Mouse (Mus musculus): Measurements from ENCODE around the gene Ccdc47. TPM values are rescaled to one million over a fixed set of nuclear protein-coding genes. Genes with fewer than 3 reads are reported as not detected.
"Not testable (repeated sequence)": the region's sequence is repeated elsewhere in the genome, so short reads cannot be mapped to it uniquely, and the experiment has no call there.

The Ccdc47 gene
- polyA plus RNA-seq, 1 experiment from 2014 or later, result 76.8 TPM

DNA sequence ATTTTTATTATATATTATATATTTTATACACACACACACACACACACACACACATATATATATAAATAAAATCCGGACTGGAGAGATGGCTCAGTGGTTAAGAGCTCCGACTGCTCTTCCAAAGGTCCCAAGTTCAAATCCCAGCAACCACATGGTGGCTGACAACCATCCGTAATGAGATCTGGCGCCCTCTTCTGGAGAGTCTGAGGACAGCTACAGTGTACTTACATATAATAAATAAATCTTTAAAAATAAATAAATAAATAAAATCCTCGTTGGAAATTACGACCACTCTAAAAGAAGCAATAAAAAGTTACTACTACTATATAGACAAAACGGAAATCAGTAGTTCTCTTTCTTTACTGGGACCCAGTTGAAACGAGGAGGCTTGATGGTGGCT lies 17.8 kb upstream of the Ccdc47 start:
- H3K36me3 ChIP-seq, result peaks cover 72% of the 10 kb centered on the region
- ATAC-seq (ENCODE audit: low FRiP score, low read depth); H3K27me3 ChIP-seq; H3K27ac ChIP-seq; H3K4me3 ChIP-seq; H3K4me2 ChIP-seq (replicated peaks); H3K4me1 ChIP-seq; H3K9me3 ChIP-seq; H3K9ac ChIP-seq: not testable (repeated sequence)
- 66% methylated on average over 8 of the region's 8 CpGs for WGBS

GRCm38 (mm10) chr11:106220603-106221002 lies 4.5 kb upstream of the Ccdc47 start:
- no peaks in the 10 kb centered on the region for H3K27me3 ChIP-seq
- H3K9ac ChIP-seq, result no peak overlapping the region
- 87% methylated on average over 3 of the region's 3 CpGs for WGBS
- H3K36me3 ChIP-seq, result peaks cover 17% of the 10 kb centered on the region
- H3K4me1 ChIP-seq, result peaks cover 20% of the 10 kb centered on the region
- no peak for ATAC-seq (ENCODE audit: low FRiP score, low read depth)
- no peak overlapping the region for H3K4me2 ChIP-seq (replicated peaks)
- no peaks in the 10 kb centered on the region for H3K9me3 ChIP-seq
- H3K27ac ChIP-seq, result no peak overlapping the region
- no peak overlapping the region for H3K4me3 ChIP-seq

GRCm38 (mm10) chr11:106216730-106217490 lies 766 bp upstream of the Ccdc47 start, which contains the start of gene Ddx42:
TSS of gene Ddx42 (plus strand) at chr11:106216926.
- H3K36me3 ChIP-seq, result peaks cover 10% of the 10 kb centered on the region
- WGBS, result under 1% methylated on average over 70 of the region's 70 CpGs
- H3K27ac ChIP-seq, result peak within 1 kb of the TSS; percentile 93
- peak within 1 kb of the TSS; percentile 69 for H3K4me2 ChIP-seq (replicated peaks)
- peaks cover 30% of the 10 kb centered on the region for H3K4me1 ChIP-seq
- H3K9me3 ChIP-seq, result no peaks in the 10 kb centered on the region
- H3K4me3 ChIP-seq, result peak within 1 kb of the TSS; percentile 79
- peak within 1 kb of the TSS; percentile 92 for H3K9ac ChIP-seq
- no peaks in the 10 kb centered on the region for H3K27me3 ChIP-seq
- ATAC-seq (ENCODE audit: low FRiP score, low read depth), result peak; percentile 95

DNA sequence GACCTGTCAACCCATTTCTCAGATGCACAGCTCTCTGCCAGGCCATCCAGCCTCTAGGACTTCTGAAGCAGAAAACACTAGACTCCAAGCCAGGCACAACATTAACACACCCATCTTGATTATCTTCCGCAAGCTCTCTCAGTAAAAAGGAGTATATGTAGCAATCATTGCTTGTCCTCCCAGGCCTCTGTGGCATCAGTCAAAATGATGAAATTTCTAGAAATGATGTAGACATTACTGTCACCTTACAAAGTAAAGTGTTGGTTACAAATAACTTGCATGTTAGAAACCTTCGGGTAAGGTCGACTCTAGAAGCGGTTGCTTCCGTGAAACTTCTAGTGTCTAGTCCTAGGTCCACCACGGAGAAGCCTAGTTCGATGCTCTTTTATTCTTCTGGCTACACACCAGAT lies 689 bp downstream of the Ccdc47 start:
- Histone ChIP-seq H3K27me3 (no peaks in the 10 kb centered on the region), H3K4me1 (peaks cover 30% of the 10 kb centered on the region), H3K4me2 (replicated peaks) (peak overlapping the region; percentile 69), H3K27ac (peak overlapping the region; percentile 93), H3K4me3 (peak overlapping the region; percentile 79), H3K9ac (peak overlapping the region; percentile 92), H3K9me3 (no peaks in the 10 kb centered on the region), H3K36me3 (peaks cover 25% of the 10 kb centered on the region)
- no peak for ATAC-seq (ENCODE audit: low FRiP score, low read depth)
- 32% methylated on average over 7 of the region's 7 CpGs for WGBS

- H3K9ac ChIP-seq, result peak overlapping the region; percentile 92
- H3K9me3 ChIP-seq, result no peaks in the 10 kb centered on the region
- H3K27me3 ChIP-seq, result no peaks in the 10 kb centered on the region
- WGBS, result 97% methylated on average over 5 of the region's 5 CpGs
- H3K27ac ChIP-seq, result no peak overlapping the region
- H3K4me2 ChIP-seq (replicated peaks), result peak overlapping the region; percentile 69
- ATAC-seq (ENCODE audit: low FRiP score, low read depth), result no peak
- H3K4me1 ChIP-seq, result peaks cover 30% of the 10 kb centered on the region
- peak overlapping the region; percentile 79 for H3K4me3 ChIP-seq
- H3K36me3 ChIP-seq, result peaks cover 30% of the 10 kb centered on the region
Observed at GRCm38 (mm10) chr11:106214856-106215255, 1.3 kb downstream of the Ccdc47 start.

- Histone ChIP-seq H3K36me3 (peaks cover 50% of the 10 kb centered on the region), H3K9me3 (no peaks in the 10 kb centered on the region), H3K27ac (no peak overlapping the region), H3K9ac (no peak overlapping the region), H3K4me2 (replicated peaks) (no peak overlapping the region), H3K4me1 (peaks cover 14% of the 10 kb centered on the region), H3K4me3 (no peak overlapping the region), H3K27me3 (no peaks in the 10 kb centered on the region)
- WGBS, result 92% methylated on average over 8 of the region's 8 CpGs
- no peak for ATAC-seq (ENCODE audit: low FRiP score, low read depth)
Observed at GRCm38 (mm10) chr11:106212771-106213170, 3.4 kb downstream of the Ccdc47 start.

- H3K9me3 ChIP-seq, result no peaks in the 10 kb centered on the region
- no peak within 1 kb of the TSS for H3K4me3 ChIP-seq
- H3K27me3 ChIP-seq, result no peaks in the 10 kb centered on the region
- no peak within 1 kb of the TSS for H3K4me2 ChIP-seq (replicated peaks)
- no peak within 1 kb of the TSS for H3K27ac ChIP-seq
- H3K9ac ChIP-seq, result no peak within 1 kb of the TSS
- peaks cover 82% of the 10 kb centered on the region for H3K36me3 ChIP-seq
- no peaks in the 10 kb centered on the region for H3K4me1 ChIP-seq
- WGBS, result 90% methylated on average over 5 of the region's 5 CpGs
- no peak for ATAC-seq (ENCODE audit: low FRiP score, low read depth)
Observed at GRCm38 (mm10) chr11:106202123-106202465, 14.1 kb downstream of the Ccdc47 start, which contains the start of gene Strada. TSS of gene Strada (minus strand) at chr11:106202168.

DNA sequence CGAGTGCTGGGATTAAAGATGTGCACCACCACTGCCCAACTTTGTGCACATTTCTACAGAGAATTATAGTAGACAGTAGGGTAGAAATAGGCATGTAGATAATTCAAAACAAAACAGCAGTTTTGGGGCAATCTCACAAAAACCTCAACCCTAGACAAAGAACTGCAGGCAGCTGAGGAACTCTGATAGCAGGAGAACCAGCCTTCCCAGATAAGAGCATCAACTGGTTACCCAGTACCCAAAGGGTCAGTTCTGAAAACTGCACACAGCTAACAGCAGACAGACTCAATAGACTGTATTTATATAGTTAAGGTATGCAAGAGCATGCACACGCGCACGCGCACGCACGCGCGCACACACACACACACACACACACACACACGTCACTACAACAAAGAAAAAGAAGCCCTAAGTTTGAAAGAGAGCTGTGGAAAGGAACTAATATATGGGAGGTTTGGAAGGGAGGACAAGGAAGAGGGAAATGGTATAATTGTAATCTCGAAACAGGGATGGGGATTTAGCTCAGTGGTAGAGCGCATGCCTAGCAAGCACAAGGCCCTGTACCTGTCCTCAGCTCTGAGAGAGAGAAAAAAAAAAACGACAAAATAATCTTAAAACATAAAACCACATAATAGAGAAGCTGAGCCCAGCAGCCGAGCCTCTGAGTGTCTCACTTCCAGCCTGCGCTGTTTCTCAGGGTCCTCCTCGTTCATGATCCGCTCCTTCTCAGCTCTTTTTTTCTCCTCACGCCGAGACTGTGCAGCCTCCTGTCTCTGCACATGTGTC lies 14.6 kb downstream of the Ccdc47 start:
- Histone ChIP-seq H3K36me3 (peaks cover 82% of the 10 kb centered on the region), H3K9me3 (no peaks in the 10 kb centered on the region), H3K27ac (no peak overlapping the region), H3K9ac (no peak overlapping the region), H3K27me3 (no peaks in the 10 kb centered on the region), H3K4me2 (replicated peaks) (no peak overlapping the region), H3K4me3 (no peak overlapping the region), H3K4me1 (no peaks in the 10 kb centered on the region)
- 95% methylated on average over 19 of the region's 19 CpGs for WGBS
- no peak for ATAC-seq (ENCODE audit: low FRiP score, low read depth)

GRCm38 (mm10) chr11:106200756-106201155 lies 15.4 kb downstream of the Ccdc47 start:
- 84% methylated on average over 6 of the region's 6 CpGs for WGBS
- no peaks in the 10 kb centered on the region for H3K27me3 ChIP-seq
- no peaks in the 10 kb centered on the region for H3K9me3 ChIP-seq
- no peak overlapping the region for H3K4me3 ChIP-seq
- H3K4me1 ChIP-seq, result no peaks in the 10 kb centered on the region
- H3K4me2 ChIP-seq (replicated peaks), result no peak overlapping the region
- H3K36me3 ChIP-seq, result peaks cover 78% of the 10 kb centered on the region
- H3K27ac ChIP-seq, result no peak overlapping the region
- no peak for ATAC-seq (ENCODE audit: low FRiP score, low read depth)
- H3K9ac ChIP-seq, result no peak overlapping the region

GRCm38 (mm10) chr11:106199997-106200396 lies 16.1 kb downstream of the Ccdc47 start:
- H3K36me3 ChIP-seq, result peaks cover 71% of the 10 kb centered on the region
- H3K9ac ChIP-seq; H3K27me3 ChIP-seq; ATAC-seq (ENCODE audit: low FRiP score, low read depth); H3K9me3 ChIP-seq; H3K4me1 ChIP-seq; H3K27ac ChIP-seq; H3K4me3 ChIP-seq; H3K4me2 ChIP-seq (replicated peaks): not testable (repeated sequence)
- 90% methylated on average over 7 of the region's 7 CpGs for WGBS

DNA sequence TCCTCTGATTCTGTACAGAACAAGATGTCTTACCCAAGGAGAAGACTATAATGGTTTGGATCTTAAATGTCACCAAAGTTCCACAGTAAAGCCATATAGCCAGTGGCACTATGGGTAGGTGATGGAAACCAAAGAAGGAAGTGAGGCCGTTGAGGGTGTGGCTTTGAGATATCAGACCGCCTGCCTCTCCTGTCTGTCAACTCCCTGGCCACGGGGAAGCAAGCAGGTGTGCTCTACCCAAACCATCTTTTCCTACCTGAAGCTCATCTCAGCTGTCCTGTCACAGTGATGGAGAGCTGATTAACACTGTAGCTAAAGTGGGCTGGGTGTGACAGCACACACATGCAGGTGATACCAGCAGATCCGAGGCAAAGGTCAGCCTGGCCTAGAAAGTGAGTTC lies 17.9 kb downstream of the Ccdc47 start:
- Histone ChIP-seq H3K9ac (no peak overlapping the region), H3K4me1 (no peaks in the 10 kb centered on the region), H3K4me3 (no peak overlapping the region), H3K36me3 (peaks cover 56% of the 10 kb centered on the region), H3K27ac (no peak overlapping the region), H3K9me3 (no peaks in the 10 kb centered on the region), H3K4me2 (replicated peaks) (no peak overlapping the region), H3K27me3 (no peaks in the 10 kb centered on the region)
- 89% methylated on average over 4 of the region's 4 CpGs for WGBS
- ATAC-seq (ENCODE audit: low FRiP score, low read depth), result no peak

GRCm38 (mm10) chr11:106195341-106195740 lies 20.8 kb downstream of the Ccdc47 start:
- Histone ChIP-seq H3K9me3 (no peaks in the 10 kb centered on the region), H3K36me3 (peaks cover 29% of the 10 kb centered on the region), H3K4me1 (peaks cover 7% of the 10 kb centered on the region), H3K9ac (no peak overlapping the region), H3K27me3 (no peaks in the 10 kb centered on the region), H3K4me3 (no peak overlapping the region), H3K4me2 (replicated peaks) (no peak overlapping the region), H3K27ac (no peak overlapping the region)
- no peak for ATAC-seq (ENCODE audit: low FRiP score, low read depth)
